Mouse (Mus musculus): ENCODE results near the gene Mex3a. TPM values are rescaled to one million over a fixed set of nuclear protein-coding genes. Genes with fewer than 3 reads are reported as not detected.

Mex3a gene
- polyA plus RNA-seq, 1 experiment = 1.0 TPM

GRCm38 (mm10) chr3:88556616-88557015 is 24.4 kb downstream of the Mex3a start:
- Histone ChIP-seq H3K4me3 (ENCODE audit: extremely low read depth, insufficient read depth, insufficient read length) (no peak overlapping the region), H3K36me3 (ENCODE audit: control insufficient read depth, insufficient read depth, low read length) (peaks cover 11% of the 10 kb centered on the region), H3K27me3 (ENCODE audit: control insufficient read depth, insufficient read depth, low read length) (no peaks in the 10 kb centered on the region), H3K4me1 (ENCODE audit: control insufficient read depth, insufficient read depth, insufficient read length) (0 out of 2 replicates have a peak, but pooled peaks cover 2% of the 10 kb centered on the region), H3K27ac (ENCODE audit: insufficient read depth, low read length) (no peak overlapping the region)
- no peak for DNase-seq (ENCODE audit: low read depth in 1 of 2, low spot score in 2 of 2)
- WGBS = 96% methylated on average over 8 of the region's 8 CpGs
- no peak for TF ChIP-seq POLR2A (IDR thresholded peaks at IDR 0.05; ENCODE audit: low read depth, low read length)
- TF ChIP-seq CTCF (IDR thresholded peaks at IDR 0.05; ENCODE audit: extremely low read depth, insufficient read depth, insufficient read length, insufficient replicate concordance) = no peak

- no peak overlapping the region for H3K27ac ChIP-seq (ENCODE audit: insufficient read depth, low read length)
- H3K4me1 ChIP-seq (ENCODE audit: control insufficient read depth, insufficient read depth, insufficient read length) = no peaks in the 10 kb centered on the region
- H3K27me3 ChIP-seq (ENCODE audit: control insufficient read depth, insufficient read depth, low read length) = no peaks in the 10 kb centered on the region
- WGBS = 96% methylated on average over 9 of the region's 9 CpGs
- no peak overlapping the region for H3K4me3 ChIP-seq (ENCODE audit: extremely low read depth, insufficient read depth, insufficient read length)
- H3K36me3 ChIP-seq (ENCODE audit: control insufficient read depth, insufficient read depth, low read length) = peaks cover 24% of the 10 kb centered on the region
- no peak for DNase-seq (ENCODE audit: low read depth in 1 of 2, low spot score in 2 of 2)
- TF ChIP-seq POLR2A (IDR thresholded peaks at IDR 0.05; ENCODE audit: low read depth, low read length) (no peak), CTCF (IDR thresholded peaks at IDR 0.05; ENCODE audit: extremely low read depth, insufficient read depth, insufficient read length, insufficient replicate concordance) (no peak)
Measured at GRCm38 (mm10) chr3:88559596-88559995, 27.4 kb downstream of the Mex3a start.

GRCm38 (mm10) chr3:88561989-88562388 is 29.8 kb downstream of the Mex3a start:
- H3K4me3 ChIP-seq (ENCODE audit: extremely low read depth, insufficient read depth, insufficient read length) = no peak overlapping the region
- peaks cover 36% of the 10 kb centered on the region for H3K36me3 ChIP-seq (ENCODE audit: control insufficient read depth, insufficient read depth, low read length)
- H3K4me1 ChIP-seq (ENCODE audit: control insufficient read depth, insufficient read depth, insufficient read length) = no peaks in the 10 kb centered on the region
- no peak overlapping the region for H3K27ac ChIP-seq (ENCODE audit: insufficient read depth, low read length)
- no peak for DNase-seq (ENCODE audit: low read depth in 1 of 2, low spot score in 2 of 2)
- H3K27me3 ChIP-seq (ENCODE audit: control insufficient read depth, insufficient read depth, low read length) = no peaks in the 10 kb centered on the region
- WGBS = 84% methylated on average over 4 of the region's 4 CpGs
- TF ChIP-seq POLR2A (IDR thresholded peaks at IDR 0.05; ENCODE audit: low read depth, low read length) = no peak
- no peak for TF ChIP-seq CTCF (IDR thresholded peaks at IDR 0.05; ENCODE audit: extremely low read depth, insufficient read depth, insufficient read length, insufficient replicate concordance)

GRCm38 (mm10) chr3:88563442-88563841 is 31.2 kb downstream of the Mex3a start:
- H3K4me1 ChIP-seq (ENCODE audit: control insufficient read depth, insufficient read depth, insufficient read length) = no peaks in the 10 kb centered on the region
- no peak overlapping the region for H3K27ac ChIP-seq (ENCODE audit: insufficient read depth, low read length)
- no peaks in the 10 kb centered on the region for H3K27me3 ChIP-seq (ENCODE audit: control insufficient read depth, insufficient read depth, low read length)
- H3K4me3 ChIP-seq (ENCODE audit: extremely low read depth, insufficient read depth, insufficient read length) = no peak overlapping the region
- WGBS = 86% methylated on average over 4 of the region's 4 CpGs
- peaks cover 42% of the 10 kb centered on the region for H3K36me3 ChIP-seq (ENCODE audit: control insufficient read depth, insufficient read depth, low read length)
- no peak for TF ChIP-seq CTCF (IDR thresholded peaks at IDR 0.05; ENCODE audit: extremely low read depth, insufficient read depth, insufficient read length, insufficient replicate concordance)
- TF ChIP-seq POLR2A (IDR thresholded peaks at IDR 0.05; ENCODE audit: low read depth, low read length) = no peak
- no peak for DNase-seq (ENCODE audit: low read depth in 1 of 2, low spot score in 2 of 2)

DNA sequence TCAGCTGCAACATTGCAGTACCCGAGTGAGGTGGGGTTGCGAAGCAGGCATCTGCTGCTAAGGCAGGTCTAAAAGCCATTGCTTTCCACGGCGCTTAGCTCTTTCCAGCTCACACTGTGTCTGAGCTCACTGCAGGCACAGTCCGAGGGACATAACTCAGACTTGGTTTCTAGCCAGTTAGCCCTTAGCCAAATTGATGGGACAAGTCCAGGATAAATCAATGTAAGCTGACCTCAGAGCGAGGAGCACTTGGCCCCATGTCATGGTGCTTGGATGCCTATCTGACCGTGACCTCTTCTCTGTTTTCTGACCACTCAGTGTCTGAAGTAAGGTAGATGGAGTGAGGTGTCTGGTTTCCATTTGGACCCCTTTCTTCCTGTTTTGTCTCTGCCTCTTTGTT is 31.8 kb downstream of the Mex3a start:
- H3K4me1 ChIP-seq (ENCODE audit: control insufficient read depth, insufficient read depth, insufficient read length) = no peaks in the 10 kb centered on the region
- peaks cover 44% of the 10 kb centered on the region for H3K36me3 ChIP-seq (ENCODE audit: control insufficient read depth, insufficient read depth, low read length)
- no peak overlapping the region for H3K27ac ChIP-seq (ENCODE audit: insufficient read depth, low read length)
- DNase-seq (ENCODE audit: low read depth in 1 of 2, low spot score in 2 of 2) = no peak
- no peaks in the 10 kb centered on the region for H3K27me3 ChIP-seq (ENCODE audit: control insufficient read depth, insufficient read depth, low read length)
- WGBS = 95% methylated on average over 7 of the region's 7 CpGs
- no peak overlapping the region for H3K4me3 ChIP-seq (ENCODE audit: extremely low read depth, insufficient read depth, insufficient read length)
- TF ChIP-seq POLR2A (IDR thresholded peaks at IDR 0.05; ENCODE audit: low read depth, low read length) = no peak
- no peak for TF ChIP-seq CTCF (IDR thresholded peaks at IDR 0.05; ENCODE audit: extremely low read depth, insufficient read depth, insufficient read length, insufficient replicate concordance)

- H3K27ac ChIP-seq (ENCODE audit: insufficient read depth, low read length) = no peak overlapping the region
- WGBS = 97% methylated on average over 3 of the region's 3 CpGs
- H3K4me3 ChIP-seq (ENCODE audit: extremely low read depth, insufficient read depth, insufficient read length) = no peak overlapping the region
- no peaks in the 10 kb centered on the region for H3K27me3 ChIP-seq (ENCODE audit: control insufficient read depth, insufficient read depth, low read length)
- H3K36me3 ChIP-seq (ENCODE audit: control insufficient read depth, insufficient read depth, low read length) = peaks cover 38% of the 10 kb centered on the region
- H3K4me1 ChIP-seq (ENCODE audit: control insufficient read depth, insufficient read depth, insufficient read length) = no peaks in the 10 kb centered on the region
- TF ChIP-seq CTCF (IDR thresholded peaks at IDR 0.05; ENCODE audit: extremely low read depth, insufficient read depth, insufficient read length, insufficient replicate concordance) (no peak), POLR2A (IDR thresholded peaks at IDR 0.05; ENCODE audit: low read depth, low read length) (no peak)
- no peak for DNase-seq (ENCODE audit: low read depth in 1 of 2, low spot score in 2 of 2)
Measured at GRCm38 (mm10) chr3:88566116-88566515, 33.9 kb downstream of the Mex3a start.

GRCm38 (mm10) chr3:88566536-88567061 is 34.4 kb downstream of the Mex3a start:
- WGBS = 90% methylated on average over 4 of the region's 4 CpGs
- DNase-seq (ENCODE audit: low read depth in 1 of 2, low spot score in 2 of 2) = no peak
- no peaks in the 10 kb centered on the region for H3K27me3 ChIP-seq (ENCODE audit: control insufficient read depth, insufficient read depth, low read length)
- TF ChIP-seq POLR2A (IDR thresholded peaks at IDR 0.05; ENCODE audit: low read depth, low read length) = no peak
- TF ChIP-seq CTCF (IDR thresholded peaks at IDR 0.05; ENCODE audit: extremely low read depth, insufficient read depth, insufficient read length, insufficient replicate concordance) = no peak
- no peak overlapping the region for H3K27ac ChIP-seq (ENCODE audit: insufficient read depth, low read length)
- no peak overlapping the region for H3K4me3 ChIP-seq (ENCODE audit: extremely low read depth, insufficient read depth, insufficient read length)
- peaks cover 38% of the 10 kb centered on the region for H3K36me3 ChIP-seq (ENCODE audit: control insufficient read depth, insufficient read depth, low read length)
- H3K4me1 ChIP-seq (ENCODE audit: control insufficient read depth, insufficient read depth, insufficient read length) = no peaks in the 10 kb centered on the region
